Mouse (Mus musculus) ES-E14 (cell line): ENCODE measurements around the gene Kndc1. TPM values are rescaled to one million over a fixed set of nuclear protein-coding genes. Genes with fewer than 3 reads are reported as not detected.

Experiments used
- DNase-seq: peaks from one replicate; pipeline ENCODE4 v3.0.0-alpha.2; 2013; ENCODE audit warnings: low read depth, low spot score
- H3K27ac ChIP-seq: 2 replicates; pipeline ENCODE4 v1.5.1; 2012; ENCODE audit warnings: low read depth, mild to moderate bottlenecking, low read length, moderate library complexity, mixed read lengths; ENCODE audit not compliant: poor library complexity, insufficient read depth, severe bottlenecking
- H3K36me3 ChIP-seq: 2 replicates; pipeline ENCODE4 v1.6.1; 2012; ENCODE audit warnings: mild to moderate bottlenecking, low read length, moderate library complexity, mixed read lengths; ENCODE audit not compliant: control insufficient read depth, poor library complexity, insufficient read depth, severe bottlenecking
- H3K4me1 ChIP-seq, 2 experiments: fragments of 150-350 bp in 1 of 2; sonication (generic) in 1 of 2; 2 replicates each; pipeline ENCODE4 v1.6.1; 2012; ENCODE audit warnings: low read length in 2 of 2, mild to moderate bottlenecking in 1 of 2, mixed read lengths in 1 of 2; ENCODE audit not compliant: control insufficient read depth in 2 of 2, insufficient read depth in 2 of 2, poor library complexity in 1 of 2
- H3K4me3 ChIP-seq, 2 experiments: fragments of 150-350 bp in 1 of 2; sonication (generic) in 1 of 2; 2 replicates each; pipeline ENCODE4 v1.5.1; 2012; ENCODE audit warnings: low read length in 2 of 2, low read depth in 1 of 2, mild to moderate bottlenecking in 1 of 2, mixed read lengths in 1 of 2; ENCODE audit not compliant: insufficient read depth in 1 of 2, poor library complexity in 1 of 2, severe bottlenecking in 1 of 2
- H3K9ac ChIP-seq: 2 replicates; pipeline ENCODE4 v1.6.1; 2012; ENCODE audit warnings: low read depth, mild to moderate bottlenecking, low read length, mixed read lengths; ENCODE audit not compliant: poor library complexity, insufficient read depth, severe bottlenecking
- H3K9me3 ChIP-seq: fragments of 150-350 bp; sonication (generic); 2 replicates; pipeline ENCODE4 v1.6.1; 2012; ENCODE audit warnings: low read depth, mild to moderate bottlenecking, low read length; ENCODE audit not compliant: control insufficient read depth, insufficient read depth
- CHD2 ChIP-seq: IDR thresholded peaks from 2 replicates; pipeline ENCODE4 v1.6.1; 2014; ENCODE audit warnings: mild to moderate bottlenecking, low read depth, low read length, inconsistent platforms
- HCFC1 ChIP-seq: IDR thresholded peaks from 2 replicates; pipeline ENCODE4 v1.6.1; 2012; ENCODE audit warnings: low read length, inconsistent platforms, borderline replicate concordance; ENCODE audit not compliant: insufficient read depth
- MAFK ChIP-seq: IDR thresholded peaks from 2 replicates; pipeline ENCODE4 v1.6.1; 2014; ENCODE audit warnings: mild to moderate bottlenecking, low read depth, low read length, inconsistent platforms; ENCODE audit not compliant: insufficient read depth
- ZC3H11A ChIP-seq: IDR thresholded peaks from 2 replicates; pipeline ENCODE4 v1.6.1; 2012; ENCODE audit warnings: low read depth, mild to moderate bottlenecking, inconsistent platforms, low read length, borderline replicate concordance
- ZNF384 ChIP-seq: IDR thresholded peaks from 2 replicates; pipeline ENCODE4 v1.6.1; 2012; ENCODE audit warnings: low read depth, low read length, inconsistent platforms
- in situ Hi-C, 2 experiments: fragments of 600-800 bp; cut with MboI; formaldehyde crosslinking; loops; one replicate each; pipeline ENCODE4 v1.15.1; 2025; ENCODE audit warnings: low sequenced_read_pairs in 2 of 2, inconsistent platforms in 1 of 2; ENCODE audit not compliant: unreplicated experiment in 2 of 2
- total RNA-seq: library from RNA; depleted of rRNA; stranded (reverse); fragments of 300-350 nt; gene quantifications from 2 replicates; pipeline ENCODE4 v1.2.3, GENCODE M21; 2012

Kndc1 gene
- total RNA-seq, 1 experiment, result 2.3 TPM

DNA sequence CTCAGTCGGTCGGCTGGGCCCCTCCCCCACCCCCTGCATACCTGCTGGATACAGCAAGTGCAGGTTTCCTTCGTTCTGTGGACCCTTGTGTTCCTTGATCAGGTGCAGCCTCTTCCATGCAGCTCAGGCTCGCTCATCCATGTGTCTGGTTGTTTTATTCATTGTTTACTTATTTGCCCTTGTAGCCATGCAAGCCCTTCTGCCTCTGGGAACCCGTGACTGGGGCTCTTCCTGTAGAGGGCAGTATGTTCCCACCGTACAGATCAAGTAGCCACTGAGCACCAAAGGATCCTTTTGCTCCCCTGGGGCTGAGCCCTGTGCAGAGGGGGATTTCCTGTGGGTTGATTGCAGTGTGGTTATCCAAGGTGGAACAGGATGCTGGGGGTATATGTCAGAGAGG is 11.2 kb downstream of the Kndc1 start:
- no peak overlapping the region for H3K27ac ChIP-seq
- peak; percentile 51 for DNase-seq
- no peak overlapping the region for H3K4me3 ChIP-seq
- peaks cover 0 to 20% of the 10 kb centered on the region in 2 experiments; a peak in 2 of 4 replicates for H3K4me1 ChIP-seq
- in situ Hi-C loops, result no loop called here
- no peak overlapping the region for H3K9ac ChIP-seq
- H3K36me3 ChIP-seq, result no peaks in the 10 kb centered on the region
- TF ChIP-seq ZC3H11A, result peak; percentile 53; the same call in 1 of the 2 replicates
- TF ChIP-seq CHD2, result no peak
- no peak for TF ChIP-seq MAFK
- no peaks in the 10 kb centered on the region for H3K9me3 ChIP-seq

DNA sequence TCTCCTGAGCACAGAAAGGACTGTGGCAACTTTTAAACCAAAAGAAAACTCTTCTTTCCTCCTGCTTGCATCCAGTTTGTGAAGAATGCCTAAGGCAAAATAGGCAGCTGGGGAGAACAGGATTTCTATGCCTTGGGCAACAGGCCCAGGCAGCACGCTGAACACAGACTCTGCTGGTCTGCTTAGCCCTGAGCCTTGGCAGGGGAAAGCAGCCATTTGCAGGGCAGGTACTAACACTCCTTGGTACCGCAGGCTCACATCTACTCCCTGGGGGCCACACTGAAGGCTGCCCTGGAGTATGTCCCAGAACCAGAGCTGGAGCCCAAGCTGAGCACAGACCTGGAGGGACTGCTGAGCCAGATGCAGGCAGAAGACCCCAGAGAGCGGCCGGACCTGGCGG is 13.7 kb downstream of the Kndc1 start:
- Histone ChIP-seq H3K4me1 (peaks cover 0 to 20% of the 10 kb centered on the region in 2 experiments; a peak in 2 of 4 replicates), H3K9me3 (no peaks in the 10 kb centered on the region), H3K36me3 (no peaks in the 10 kb centered on the region), H3K4me3 (peak overlapping the region; percentile 24 to 25; a peak in 3 of 4 replicates), H3K9ac (peak overlapping the region; percentile 60; the same call in 1 of the 2 replicates), H3K27ac (no peak overlapping the region)
- no peak for DNase-seq
- TF ChIP-seq ZNF384, result no peak
- TF ChIP-seq HCFC1, result no peak
- TF ChIP-seq MAFK, result no peak
- no peak for TF ChIP-seq ZC3H11A
- no peak for TF ChIP-seq CHD2
- in situ Hi-C loops, result no loop called here

DNA sequence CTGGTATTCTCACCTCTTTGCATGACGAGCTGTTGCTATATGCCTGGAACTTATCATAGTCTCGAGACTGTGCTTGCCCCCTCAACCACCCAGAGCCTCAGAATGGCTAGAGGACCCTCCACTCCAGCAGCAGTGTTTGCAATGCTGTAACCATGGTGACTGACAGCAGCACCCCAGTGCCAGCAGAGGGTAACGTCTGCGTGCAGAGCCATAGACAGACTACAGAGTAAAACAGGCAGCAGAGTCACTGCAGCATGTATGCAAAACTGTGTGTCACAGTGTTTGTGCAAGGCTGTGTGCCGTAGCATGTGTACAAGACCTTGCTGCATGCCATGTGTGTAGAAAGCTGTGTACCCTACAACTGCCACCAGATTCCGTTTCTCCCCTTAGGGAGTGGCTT is 15.0 kb downstream of the Kndc1 start:
- in situ Hi-C loops, result no loop called here
- DNase-seq, result no peak
- no peak for TF ChIP-seq ZC3H11A
- no peak for TF ChIP-seq CHD2
- no peak for TF ChIP-seq HCFC1
- TF ChIP-seq ZNF384, result no peak
- no peak for TF ChIP-seq MAFK

DNA sequence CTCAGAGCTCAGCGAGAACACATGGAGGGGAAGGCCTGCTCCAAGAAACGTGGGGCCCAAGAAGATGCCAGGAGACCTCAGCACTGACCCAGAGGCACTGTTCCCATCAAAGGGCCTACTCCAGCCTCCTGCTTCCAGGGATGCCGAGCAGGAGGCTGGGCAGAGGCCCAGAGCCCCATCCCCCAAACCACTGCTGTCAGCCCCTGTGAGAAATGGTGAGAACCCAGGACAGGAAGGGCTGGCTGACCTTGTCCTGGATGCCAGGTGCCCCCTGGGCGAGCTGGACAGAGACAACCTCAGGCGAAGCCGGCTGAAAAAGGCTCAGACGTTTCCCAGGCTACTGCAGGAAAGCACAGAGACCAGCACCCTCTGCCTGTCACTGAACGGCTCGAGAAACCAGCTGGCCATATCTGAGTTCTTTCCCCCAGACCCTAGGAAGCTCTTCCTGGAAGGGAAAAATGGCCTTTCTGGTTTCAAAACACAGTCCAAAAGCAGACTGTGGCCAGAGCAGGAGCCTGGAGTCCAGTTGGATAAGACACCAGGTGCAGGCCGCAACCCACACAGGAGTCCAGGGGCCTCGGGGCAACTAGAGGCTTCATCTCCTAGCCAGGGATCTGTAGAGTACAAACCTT is 15.8 kb downstream of the Kndc1 start:
- Histone ChIP-seq H3K9ac (no peak overlapping the region), H3K4me3 (no peak overlapping the region), H3K4me1 (peaks cover 2 to 26% of the 10 kb centered on the region in 2 experiments; a peak in 3 of 4 replicates), H3K36me3 (no peaks in the 10 kb centered on the region), H3K9me3 (no peaks in the 10 kb centered on the region), H3K27ac (no peak overlapping the region)
- in situ Hi-C loops, result no loop called here
- TF ChIP-seq HCFC1 (no peak), CHD2 (no peak), ZC3H11A (no peak), ZNF384 (no peak), MAFK (no peak)
- DNase-seq, result no peak

More for the DNA sequence above, 15.0 kb downstream of the Kndc1 start:
- Histone ChIP-seq H3K9me3 (no peaks in the 10 kb centered on the region), H3K36me3 (no peaks in the 10 kb centered on the region), H3K4me1 (peaks cover 0 to 25% of the 10 kb centered on the region in 2 experiments; a peak in 2 of 4 replicates), H3K9ac (no peak overlapping the region), H3K27ac (no peak overlapping the region), H3K4me3 (no peak overlapping the region)
